Mouse (Mus musculus): ENCODE measurements at regions not wholly inside any gene's neighbourhood (a gene's known extent, or its start where the extent isn't known, plus 50 kb on each side); places are given as distances from the start of the nearest gene placed in this dataset.

GRCm38 (mm10) chr10:16508161-16508560 lies 1214.9 kb upstream of the Cited2 start:
- no peak overlapping the region for H3K4me3 ChIP-seq (ENCODE audit: low read depth, low read length)
- no peaks in the 10 kb centered on the region for H3K27me3 ChIP-seq (ENCODE audit: control insufficient read depth, insufficient read depth, low read length)
- no peak for ATAC-seq (ENCODE audit: insufficient number of reproducible peaks, low FRiP score, low TSS enrichment, low read depth)
- no peaks in the 10 kb centered on the region for H3K36me3 ChIP-seq (ENCODE audit: control insufficient read depth, insufficient read depth, low read length)
- H3K4me1 ChIP-seq (ENCODE audit: control insufficient read depth, insufficient read depth, low read length), result no peaks in the 10 kb centered on the region
- H3K9ac ChIP-seq (ENCODE audit: low read length), result no peak overlapping the region
- DNase-seq (ENCODE audit: low spot score), result no peak
- H3K27ac ChIP-seq (replicated peaks; ENCODE audit: low read depth, low read length), result no peak overlapping the region
- 49% methylated on average over 6 of the region's 6 CpGs for WGBS
- H3K9me3 ChIP-seq (ENCODE audit: control insufficient read depth, low read length), result no peaks in the 10 kb centered on the region
- H3K4me2 ChIP-seq (ENCODE audit: low read depth, severe bottlenecking), result no peak overlapping the region

- Histone ChIP-seq H3K9ac (ENCODE audit: low read length) (no peak overlapping the region), H3K9me3 (ENCODE audit: control insufficient read depth, low read length) (no peaks in the 10 kb centered on the region), H3K27me3 (ENCODE audit: control insufficient read depth, insufficient read depth, low read length) (no peaks in the 10 kb centered on the region), H3K4me2 (ENCODE audit: low read depth, severe bottlenecking) (no peak overlapping the region), H3K4me1 (ENCODE audit: control insufficient read depth, insufficient read depth, low read length) (no peaks in the 10 kb centered on the region), H3K27ac (replicated peaks; ENCODE audit: low read depth, low read length) (no peak overlapping the region), H3K36me3 (ENCODE audit: control insufficient read depth, insufficient read depth, low read length) (no peaks in the 10 kb centered on the region), H3K4me3 (ENCODE audit: low read depth, low read length) (no peak overlapping the region)
- DNase-seq (ENCODE audit: low spot score) (no peak), ATAC-seq (ENCODE audit: insufficient number of reproducible peaks, low FRiP score, low TSS enrichment, low read depth) (no peak)
- 78% methylated on average over 2 of the region's 2 CpGs for WGBS
Measured at GRCm38 (mm10) chr10:16514656-16515055, 1208.4 kb upstream of the Cited2 start.

- Histone ChIP-seq H3K9ac (ENCODE audit: low read length) (no peak overlapping the region), H3K27ac (replicated peaks; ENCODE audit: low read depth, low read length) (no peak overlapping the region), H3K4me1 (ENCODE audit: control insufficient read depth, insufficient read depth, low read length) (no peaks in the 10 kb centered on the region), H3K36me3 (ENCODE audit: control insufficient read depth, insufficient read depth, low read length) (no peaks in the 10 kb centered on the region), H3K4me3 (ENCODE audit: low read depth, low read length) (no peak overlapping the region), H3K4me2 (ENCODE audit: low read depth, severe bottlenecking) (no peak overlapping the region), H3K9me3 (ENCODE audit: control insufficient read depth, low read length) (no peaks in the 10 kb centered on the region), H3K27me3 (ENCODE audit: control insufficient read depth, insufficient read depth, low read length) (no peaks in the 10 kb centered on the region)
- ATAC-seq (ENCODE audit: insufficient number of reproducible peaks, low FRiP score, low TSS enrichment, low read depth) (no peak), DNase-seq (ENCODE audit: low spot score) (no peak)
Measured at GRCm38 (mm10) chr10:16521895-16522294, 1201.1 kb upstream of the Cited2 start.

GRCm38 (mm10) chr10:16524101-16524500 lies 1198.9 kb upstream of the Cited2 start:
- DNase-seq (ENCODE audit: low spot score), result no peak
- Histone ChIP-seq H3K36me3 (ENCODE audit: control insufficient read depth, insufficient read depth, low read length) (no peaks in the 10 kb centered on the region), H3K4me3 (ENCODE audit: low read depth, low read length) (no peak overlapping the region), H3K27me3 (ENCODE audit: control insufficient read depth, insufficient read depth, low read length) (no peaks in the 10 kb centered on the region), H3K4me2 (ENCODE audit: low read depth, severe bottlenecking) (no peak overlapping the region), H3K4me1 (ENCODE audit: control insufficient read depth, insufficient read depth, low read length) (no peaks in the 10 kb centered on the region), H3K9ac (ENCODE audit: low read length) (no peak overlapping the region), H3K9me3 (ENCODE audit: control insufficient read depth, low read length) (no peaks in the 10 kb centered on the region), H3K27ac (replicated peaks; ENCODE audit: low read depth, low read length) (no peak overlapping the region)
- no peak for ATAC-seq (ENCODE audit: insufficient number of reproducible peaks, low FRiP score, low TSS enrichment, low read depth)
- WGBS, result 91% methylated on average over 1 of the region's 1 CpGs

- H3K9me3 ChIP-seq (ENCODE audit: control insufficient read depth, low read length), result no peaks in the 10 kb centered on the region
- no peaks in the 10 kb centered on the region for H3K27me3 ChIP-seq (ENCODE audit: control insufficient read depth, insufficient read depth, low read length)
- H3K9ac ChIP-seq (ENCODE audit: low read length), result no peak overlapping the region
- H3K4me1 ChIP-seq (ENCODE audit: control insufficient read depth, insufficient read depth, low read length), result no peaks in the 10 kb centered on the region
- WGBS, result 64% methylated on average over 1 of the region's 1 CpGs
- H3K4me3 ChIP-seq (ENCODE audit: low read depth, low read length), result no peak overlapping the region
- ATAC-seq (ENCODE audit: insufficient number of reproducible peaks, low FRiP score, low TSS enrichment, low read depth) (no peak), DNase-seq (ENCODE audit: low spot score) (no peak)
- H3K36me3 ChIP-seq (ENCODE audit: control insufficient read depth, insufficient read depth, low read length), result no peaks in the 10 kb centered on the region
- H3K4me2 ChIP-seq (ENCODE audit: low read depth, severe bottlenecking), result no peak overlapping the region
- H3K27ac ChIP-seq (replicated peaks; ENCODE audit: low read depth, low read length), result no peak overlapping the region
Measured at GRCm38 (mm10) chr10:16527693-16528092, 1195.3 kb upstream of the Cited2 start.

GRCm38 (mm10) chr10:16537660-16538059 lies 1185.4 kb upstream of the Cited2 start:
- Histone ChIP-seq H3K4me3 (ENCODE audit: low read depth, low read length) (no peak overlapping the region), H3K9me3 (ENCODE audit: control insufficient read depth, low read length) (no peaks in the 10 kb centered on the region), H3K27ac (replicated peaks; ENCODE audit: low read depth, low read length) (no peak overlapping the region), H3K27me3 (ENCODE audit: control insufficient read depth, insufficient read depth, low read length) (no peaks in the 10 kb centered on the region), H3K4me2 (ENCODE audit: low read depth, severe bottlenecking) (no peak overlapping the region), H3K36me3 (ENCODE audit: control insufficient read depth, insufficient read depth, low read length) (no peaks in the 10 kb centered on the region), H3K4me1 (ENCODE audit: control insufficient read depth, insufficient read depth, low read length) (no peaks in the 10 kb centered on the region), H3K9ac (ENCODE audit: low read length) (no peak overlapping the region)
- DNase-seq (ENCODE audit: low spot score) (no peak), ATAC-seq (ENCODE audit: insufficient number of reproducible peaks, low FRiP score, low TSS enrichment, low read depth) (no peak)
- 47% methylated on average over 3 of the region's 3 CpGs for WGBS

GRCm38 (mm10) chr10:16538379-16538778 lies 1184.6 kb upstream of the Cited2 start:
- no peaks in the 10 kb centered on the region for H3K4me1 ChIP-seq (ENCODE audit: control insufficient read depth, insufficient read depth, low read length)
- no peaks in the 10 kb centered on the region for H3K36me3 ChIP-seq (ENCODE audit: control insufficient read depth, insufficient read depth, low read length)
- H3K9me3 ChIP-seq (ENCODE audit: control insufficient read depth, low read length), result no peaks in the 10 kb centered on the region
- H3K27me3 ChIP-seq (ENCODE audit: control insufficient read depth, insufficient read depth, low read length), result no peaks in the 10 kb centered on the region
- H3K9ac ChIP-seq (ENCODE audit: low read length), result no peak overlapping the region
- WGBS, result 65% methylated on average over 1 of the region's 1 CpGs
- DNase-seq (ENCODE audit: low spot score), result no peak
- no peak overlapping the region for H3K4me2 ChIP-seq (ENCODE audit: low read depth, severe bottlenecking)
- no peak for ATAC-seq (ENCODE audit: insufficient number of reproducible peaks, low FRiP score, low TSS enrichment, low read depth)
- no peak overlapping the region for H3K27ac ChIP-seq (replicated peaks; ENCODE audit: low read depth, low read length)
- no peak overlapping the region for H3K4me3 ChIP-seq (ENCODE audit: low read depth, low read length)

- Histone ChIP-seq H3K9ac (ENCODE audit: low read length) (no peak overlapping the region), H3K27me3 (ENCODE audit: control insufficient read depth, insufficient read depth, low read length) (no peaks in the 10 kb centered on the region), H3K4me3 (ENCODE audit: low read depth, low read length) (no peak overlapping the region), H3K9me3 (ENCODE audit: control insufficient read depth, low read length) (no peaks in the 10 kb centered on the region), H3K4me1 (ENCODE audit: control insufficient read depth, insufficient read depth, low read length) (no peaks in the 10 kb centered on the region), H3K27ac (replicated peaks; ENCODE audit: low read depth, low read length) (no peak overlapping the region), H3K4me2 (ENCODE audit: low read depth, severe bottlenecking) (no peak overlapping the region), H3K36me3 (ENCODE audit: control insufficient read depth, insufficient read depth, low read length) (no peaks in the 10 kb centered on the region)
- ATAC-seq (ENCODE audit: insufficient number of reproducible peaks, low FRiP score, low TSS enrichment, low read depth) (peak; percentile 57; the same call in 1 of the 2 replicates), DNase-seq (ENCODE audit: low spot score) (peak; percentile 31)
- 2% methylated on average over 1 of the region's 1 CpGs for WGBS
Measured at GRCm38 (mm10) chr10:16545445-16545844, 1177.6 kb upstream of the Cited2 start.

GRCm38 (mm10) chr10:16552861-16553635 lies 1170.0 kb upstream of the Cited2 start:
- H3K4me2 ChIP-seq (ENCODE audit: low read depth, severe bottlenecking), result no peak overlapping the region
- H3K27me3 ChIP-seq (ENCODE audit: control insufficient read depth, insufficient read depth, low read length), result no peaks in the 10 kb centered on the region
- DNase-seq (ENCODE audit: low spot score) (no peak), ATAC-seq (ENCODE audit: insufficient number of reproducible peaks, low FRiP score, low TSS enrichment, low read depth) (no peak)
- no peak overlapping the region for H3K27ac ChIP-seq (replicated peaks; ENCODE audit: low read depth, low read length)
- no peaks in the 10 kb centered on the region for H3K9me3 ChIP-seq (ENCODE audit: control insufficient read depth, low read length)
- no peak overlapping the region for H3K9ac ChIP-seq (ENCODE audit: low read length)
- H3K4me3 ChIP-seq (ENCODE audit: low read depth, low read length), result no peak overlapping the region
- H3K4me1 ChIP-seq (ENCODE audit: control insufficient read depth, insufficient read depth, low read length), result no peaks in the 10 kb centered on the region
- no peaks in the 10 kb centered on the region for H3K36me3 ChIP-seq (ENCODE audit: control insufficient read depth, insufficient read depth, low read length)
- WGBS, result 71% methylated on average over 3 of the region's 3 CpGs
